Comparison of ENCODE assay signal across 17 mouse cellular contexts in genomic region chr9:117892601-117893000, GRCm38 (mm10).
DNase-seq lines count a peak whose midpoint lies in the region; ATAC-seq and TF ChIP-seq lines count a peak whose summit lies in the region.
"Had no signal": no experiment of that assay in that cellular context is flagged by ENCODE, and none has a peak within 500 bp of the region (broad histone marks: within the 10 kb centered on the region; RNA-seq: fewer than 3 reads in every experiment).

No protein-coding gene starts in this region.

- TF ChIP-seq CTCF in kidney, postnatal 0 days (IDR thresholded peaks at IDR 0.05; ENCODE audit: low read depth): no peak
- TF ChIP-seq CTCF in CH12.LX (conservative IDR thresholded peaks at IDR 0.05 in 1 of 2, IDR thresholded peaks at IDR 0.05 in 1 of 2; ENCODE audit: low read depth in 2 of 2, low read length in 2 of 2): no peak

- no peak overlapping the region for H3K9ac ChIP-seq in kidney, postnatal 0 days (ENCODE audit: low read depth, low read length)
- no peak overlapping the region for H3K9ac ChIP-seq in CH12.LX (ENCODE audit: insufficient read depth, low read depth)
- no peak overlapping the region for H3K9ac ChIP-seq in intestine, embryonic 15.5 days

- ATAC-seq in kidney, postnatal 0 days (replicated peaks; ENCODE audit: low FRiP score, low read depth): no peak
- ATAC-seq in inflammation-experienced regulatory T-cells, adult 6 months: peak; percentile 89
- ATAC-seq in intestine, embryonic 15.5 days: no peak
- ATAC-seq in erythroid progenitor cell, adult 5-6 weeks (replicated peaks; ENCODE audit: low FRiP score, poor library complexity, severe bottlenecking): no peak
- ATAC-seq: forebrain, embryonic 16.5 days; midbrain, embryonic 16.5 days had no signal

- no peak for TF ChIP-seq POLR2A in CH12.LX (IDR thresholded peaks at IDR 0.05; ENCODE audit: low read depth, low read length)

- H3K79me2 ChIP-seq in CH12.LX (replicated peaks; ENCODE audit: control insufficient read depth, extremely low read depth, insufficient read depth, poor library complexity, severe bottlenecking): no peaks in the 10 kb centered on the region

- no peaks in the 10 kb centered on the region for H3K9me3 ChIP-seq in kidney, postnatal 0 days (replicated peaks; ENCODE audit: low read length)
- no peaks in the 10 kb centered on the region for H3K9me3 ChIP-seq in CH12.LX (replicated peaks; ENCODE audit: low read length)
- no peaks in the 10 kb centered on the region for H3K9me3 ChIP-seq in intestine, embryonic 15.5 days
- H3K9me3 ChIP-seq: hindbrain, embryonic 10.5 days had no signal

- H3K4me3 ChIP-seq in kidney, postnatal 0 days (replicated peaks; ENCODE audit: low read depth, low read length): no peak overlapping the region
- H3K4me3 ChIP-seq in CH12.LX (replicated peaks in 1 of 3; ENCODE audit: low read depth in 2 of 3, low read length in 2 of 3, poor library complexity in 1 of 3): no peak overlapping the region
- no peak overlapping the region for H3K4me3 ChIP-seq in intestine, embryonic 15.5 days (replicated peaks)
- H3K4me3 ChIP-seq: hindbrain, embryonic 10.5 days had no signal

- H3K27ac ChIP-seq in kidney, postnatal 0 days: peak overlapping the region; percentile 31; the same call in 1 of the 2 replicates
- H3K27ac ChIP-seq in CH12.LX (ENCODE audit: insufficient read depth, low read depth): no peak overlapping the region
- no peak overlapping the region for H3K27ac ChIP-seq in intestine, embryonic 15.5 days
- H3K27ac ChIP-seq: hindbrain, embryonic 10.5 days had no signal

- no peaks in the 10 kb centered on the region for H3K27me3 ChIP-seq in kidney, postnatal 0 days (ENCODE audit: insufficient read depth, low read length)
- no peaks in the 10 kb centered on the region for H3K27me3 ChIP-seq in CH12.LX (replicated peaks)
- H3K27me3 ChIP-seq in intestine, embryonic 15.5 days (replicated peaks): no peaks in the 10 kb centered on the region

- no peaks in the 10 kb centered on the region for H3K36me3 ChIP-seq in kidney, postnatal 0 days (ENCODE audit: insufficient read depth, low read length)
- no peaks in the 10 kb centered on the region for H3K36me3 ChIP-seq in CH12.LX (replicated peaks in 1 of 2; ENCODE audit: control insufficient read depth in 1 of 2, insufficient read depth in 1 of 2, low read length in 1 of 2)
- H3K36me3 ChIP-seq in intestine, embryonic 15.5 days: no peaks in the 10 kb centered on the region
- H3K36me3 ChIP-seq: hindbrain, embryonic 10.5 days had no signal

- no peak for TF ChIP-seq EP300 in CH12.LX (IDR thresholded peaks at IDR 0.05; ENCODE audit: low read length)

- in situ Hi-C loops in CH12.LX (cut with MboI; ENCODE audit: low pct_ligation_motif_present, low pct_unique_long_range_greater_than_20kb, low sequenced_read_pairs): no loop called here

- 52% methylated on average over 6 of the region's 6 CpGs for WGBS in kidney, postnatal 0 days
- WGBS in intestine, embryonic 15.5 days: 61% methylated on average over 6 of the region's 6 CpGs

- H3K4me1 ChIP-seq in kidney, postnatal 0 days (replicated peaks; ENCODE audit: insufficient read depth, low read length): 0 out of 2 replicates have a peak, but pooled peaks cover 5% of the 10 kb centered on the region
- H3K4me1 ChIP-seq in CH12.LX (ENCODE audit: control insufficient read depth in 1 of 2, insufficient read depth in 2 of 2): peaks cover 0 to 13% of the 10 kb centered on the region in 2 experiments; a peak in 2 of 4 replicates
- H3K4me1 ChIP-seq in intestine, embryonic 15.5 days (replicated peaks): no peaks in the 10 kb centered on the region
- H3K4me1 ChIP-seq: hindbrain, embryonic 10.5 days had no signal

- H3K4me2 ChIP-seq in kidney, postnatal 0 days (ENCODE audit: low read length): no peak overlapping the region
- H3K4me2 ChIP-seq in CH12.LX (ENCODE audit: insufficient read depth, low read depth, poor library complexity, severe bottlenecking): no peak overlapping the region
- H3K4me2 ChIP-seq in intestine, embryonic 15.5 days (replicated peaks): no peak overlapping the region
- H3K4me2 ChIP-seq: heart, embryonic 11.5 days had no signal

- peak; percentile 38 for DNase-seq in kidney, postnatal 0 days (ENCODE audit: low spot score)
- DNase-seq in kidney, postnatal 25 days: no peak
- peak; percentile 22 for DNase-seq in CH12.LX (ENCODE audit: extremely low read depth)
- peak; percentile 50 for DNase-seq in naive thymus-derived CD4-positive, alpha-beta T cell, adult 2 months (ENCODE audit: low read depth)
- DNase-seq in urinary bladder, adult 18-20 months (ENCODE audit: low spot score in 2 of 2): no peak
- DNase-seq: B cell, adult 2 months; gastrocnemius, postnatal 14 days; kidney, adult 18-20 months; lung, postnatal 36 days; right cerebral cortex, adult 18-20 months had no signal

- dilution Hi-C loops in CH12.LX (cut with MboI; ENCODE audit: extremely low pct_ligation_motif_present, extremely low pct_unique_long_range_greater_than_20kb, low sequenced_read_pairs): no loop called here

- no peak for TF ChIP-seq RAD21 in CH12.LX (IDR thresholded peaks at IDR 0.05; ENCODE audit: low read depth, low read length)

TF ChIP-seq in CH12.LX, 34 proteins besides CTCF, POLR2A, EP300 and RAD21:
- no peak for TF ChIP-seq NRF1 (IDR thresholded peaks at IDR 0.05; ENCODE audit: low read depth, low read length)
- no peak for TF ChIP-seq ZNF384 (IDR thresholded peaks at IDR 0.05; ENCODE audit: low read depth, low read length)
- TF ChIP-seq E2F4 (IDR thresholded peaks at IDR 0.05; ENCODE audit: insufficient replicate concordance, low read depth, low read length): no peak
- no peak for TF ChIP-seq MXI1 (IDR thresholded peaks at IDR 0.05; ENCODE audit: low read depth, low read length)
- TF ChIP-seq MYC (IDR thresholded peaks at IDR 0.05; ENCODE audit: low read depth, low read length): no peak
- TF ChIP-seq ZC3H11A (IDR thresholded peaks at IDR 0.05; ENCODE audit: low read depth, low read length): no peak
- TF ChIP-seq ETS1 (conservative IDR thresholded peaks at IDR 0.05; ENCODE audit: low read depth, low read length): no peak
- TF ChIP-seq SMC3 (IDR thresholded peaks at IDR 0.05; ENCODE audit: low read depth, low read length): no peak
- TF ChIP-seq RCOR1 (conservative IDR thresholded peaks at IDR 0.05; ENCODE audit: low read depth, low read length): no peak
- no peak for TF ChIP-seq TCF12 (IDR thresholded peaks at IDR 0.05; ENCODE audit: low read depth, low read length)
- TF ChIP-seq USF2 (conservative IDR thresholded peaks at IDR 0.05; ENCODE audit: low read depth, low read length): no peak
- no peak for TF ChIP-seq ELF1 (IDR thresholded peaks at IDR 0.05; ENCODE audit: low read depth, low read length)
- TF ChIP-seq NELFE (IDR thresholded peaks at IDR 0.05; ENCODE audit: low read depth, low read length): no peak
- TF ChIP-seq ZMIZ1 (IDR thresholded peaks at IDR 0.05; ENCODE audit: low read depth, low read length): no peak
- no peak for TF ChIP-seq JUND (conservative IDR thresholded peaks at IDR 0.05; ENCODE audit: low read depth, low read length)
- no peak for TF ChIP-seq JUN (IDR thresholded peaks at IDR 0.05; ENCODE audit: insufficient read depth, low read depth, low read length)
- no peak for TF ChIP-seq ZKSCAN1 (IDR thresholded peaks at IDR 0.05; ENCODE audit: borderline replicate concordance, low read depth, low read length)
TF ChIP-seq in CH12.LX: peak in this region for 0.

Comparison
In these comparisons a context has a peak if more than half of its experiments do, and no peak if none do; other contexts are left out.
1. DNase-seq: peak in kidney, postnatal 0 days (single experiment), CH12.LX (single experiment) and naive thymus-derived CD4-positive, alpha-beta T cell, adult 2 months (single experiment); none in kidney, postnatal 25 days (0 of 2) and urinary bladder, adult 18-20 months (0 of 2).